Mouse (Mus musculus) CH12.LX (cell line): Measurements from ENCODE around the gene Gabre. TPM values are rescaled to one million over a fixed set of nuclear protein-coding genes. Genes with fewer than 3 reads are reported as not detected.

ENCODE experiments used
- DNase-seq: peaks from one replicate; pipeline ENCODE4 v3.0.0-alpha.2; 2013; ENCODE audit errors: extremely low read depth
- H3K27ac ChIP-seq: 2 replicates; pipeline ENCODE4 v1.5.1; 2012; ENCODE audit warnings: low read depth, mild to moderate bottlenecking, control low read depth, moderate library complexity; ENCODE audit not compliant: insufficient read depth
- H3K27me3 ChIP-seq: replicated peaks from 2 replicates; pipeline ENCODE3; 2012; ENCODE audit warnings: inconsistent platforms
- H3K36me3 ChIP-seq, 2 experiments: replicated peaks in 1 of 2; 2 replicates each; pipeline versions ENCODE3 to v1.6.1; 2012; ENCODE audit warnings: inconsistent platforms in 1 of 2, low read length in 1 of 2, mild to moderate bottlenecking in 1 of 2, mixed read lengths in 1 of 2, moderate library complexity in 1 of 2; ENCODE audit not compliant: control insufficient read depth in 1 of 2, insufficient read depth in 1 of 2
- H3K4me1 ChIP-seq, 2 experiments: 2 replicates each; pipeline ENCODE4 v1.6.1; 2012; ENCODE audit warnings: inconsistent platforms in 1 of 2, moderate library complexity in 1 of 2; ENCODE audit not compliant: insufficient read depth in 2 of 2, control insufficient read depth in 1 of 2
- H3K4me2 ChIP-seq: 2 replicates; pipeline ENCODE4 v1.6.1; 2012; ENCODE audit warnings: low read depth, mild to moderate bottlenecking, control low read depth; ENCODE audit not compliant: poor library complexity, insufficient read depth, severe bottlenecking
- H3K4me3 ChIP-seq, 3 experiments: fragments of 150-350 bp in 1 of 3; sonication (generic) in 1 of 3; replicated peaks in 1 of 3; 2 replicates each; pipeline versions ENCODE3 to v1.5.1; 2011 to 2012; ENCODE audit warnings: low read depth in 2 of 3, low read length in 2 of 3, mild to moderate bottlenecking in 2 of 3, moderate library complexity in 2 of 3, control low read depth in 1 of 3, improper control_type of control experiment in 1 of 3, inconsistent platforms in 1 of 3, mixed read lengths in 1 of 3; ENCODE audit not compliant: poor library complexity in 1 of 3
- H3K79me2 ChIP-seq: replicated peaks from 2 replicates; pipeline ENCODE4 v1.6.1; 2012; ENCODE audit warnings: mild to moderate bottlenecking, moderate library complexity; ENCODE audit not compliant: control insufficient read depth, poor library complexity, insufficient read depth, severe bottlenecking; ENCODE audit errors: extremely low read depth
- H3K9ac ChIP-seq: 2 replicates; pipeline ENCODE4 v1.6.1; 2012; ENCODE audit warnings: low read depth, mild to moderate bottlenecking, control low read depth, moderate library complexity; ENCODE audit not compliant: insufficient read depth
- H3K9me3 ChIP-seq: replicated peaks from 2 replicates; pipeline ENCODE3; 2012; ENCODE audit warnings: low read length, inconsistent platforms, mixed read lengths
- CHD2 ChIP-seq: IDR thresholded peaks from 2 replicates; pipeline ENCODE4 v1.6.1; 2011; ENCODE audit warnings: low read length, improper control_type of control experiment
- CTCF ChIP-seq, 2 experiments: IDR thresholded peaks in 1 of 2; conservative IDR thresholded peaks in 1 of 2; 2 replicates each; pipeline ENCODE4 v1.5.1; 2011 to 2012; ENCODE audit warnings: low read depth in 2 of 2, low read length in 2 of 2, improper control_type of control experiment in 1 of 2, inconsistent platforms in 1 of 2, mild to moderate bottlenecking in 1 of 2, moderate library complexity in 1 of 2
- E2F4 ChIP-seq: IDR thresholded peaks from 2 replicates; pipeline ENCODE4 v1.6.1; 2011; ENCODE audit warnings: low read depth, low read length, improper control_type of control experiment; ENCODE audit not compliant: insufficient replicate concordance
- ELF1 ChIP-seq: IDR thresholded peaks from 2 replicates; pipeline ENCODE4 v1.6.1; 2014; ENCODE audit warnings: low read depth, mild to moderate bottlenecking, inconsistent platforms, low read length, improper control_type of control experiment
- ETS1 ChIP-seq: conservative IDR thresholded peaks from 2 replicates; pipeline ENCODE4 v1.6.1; 2012; ENCODE audit warnings: low read depth, mild to moderate bottlenecking, inconsistent platforms, low read length, improper control_type of control experiment, moderate library complexity
- HCFC1 ChIP-seq: IDR thresholded peaks from 2 replicates; pipeline ENCODE4 v1.6.1; 2012; ENCODE audit warnings: low read depth, mild to moderate bottlenecking, inconsistent platforms, low read length, improper control_type of control experiment
- IRF4 ChIP-seq: IDR thresholded peaks from 2 replicates; pipeline ENCODE4 v1.6.1; 2014; ENCODE audit warnings: low read depth, mild to moderate bottlenecking, inconsistent platforms, low read length, improper control_type of control experiment
- KAT2A ChIP-seq: IDR thresholded peaks from 2 replicates; pipeline ENCODE4 v1.6.1; 2012; ENCODE audit warnings: low read length, improper control_type of control experiment, inconsistent platforms; ENCODE audit not compliant: insufficient replicate concordance
- MAX ChIP-seq: IDR thresholded peaks from 2 replicates; pipeline ENCODE4 v1.6.1; 2011; ENCODE audit warnings: low read length, improper control_type of control experiment
- MAZ ChIP-seq: IDR thresholded peaks from 2 replicates; pipeline ENCODE4 v1.6.1; 2012; ENCODE audit warnings: low read depth, mild to moderate bottlenecking, inconsistent platforms, low read length, improper control_type of control experiment, moderate library complexity
- MEF2A ChIP-seq: IDR thresholded peaks from 2 replicates; pipeline ENCODE4 v1.6.1; 2014; ENCODE audit warnings: low read depth, mild to moderate bottlenecking, inconsistent platforms, low read length, improper control_type of control experiment, borderline replicate concordance
- MXI1 ChIP-seq: IDR thresholded peaks from 2 replicates; pipeline ENCODE4 v1.6.1; 2011; ENCODE audit warnings: mild to moderate bottlenecking, low read depth, low read length, improper control_type of control experiment
- POLR2AphosphoS2 ChIP-seq: IDR thresholded peaks from 2 replicates; pipeline ENCODE4 v1.6.1; 2011; ENCODE audit warnings: low read depth, low read length, improper control_type of control experiment
- RAD21 ChIP-seq: IDR thresholded peaks from 2 replicates; pipeline ENCODE4 v1.6.1; 2011; ENCODE audit warnings: low read depth, mild to moderate bottlenecking, low read length, improper control_type of control experiment, moderate library complexity
- RCOR1 ChIP-seq: conservative IDR thresholded peaks from 2 replicates; pipeline ENCODE4 v1.6.1; 2012; ENCODE audit warnings: low read depth, mild to moderate bottlenecking, inconsistent platforms, low read length, improper control_type of control experiment
- SMC3 ChIP-seq: IDR thresholded peaks from 2 replicates; pipeline ENCODE4 v1.6.1; 2011; ENCODE audit warnings: low read depth, low read length, improper control_type of control experiment
- TCF12 ChIP-seq: IDR thresholded peaks from 2 replicates; pipeline ENCODE4 v1.6.1; 2014; ENCODE audit warnings: low read depth, mild to moderate bottlenecking, inconsistent platforms, low read length, improper control_type of control experiment
- UBTF ChIP-seq: IDR thresholded peaks from 2 replicates; pipeline ENCODE4 v1.6.1; 2012; ENCODE audit warnings: low read depth, mild to moderate bottlenecking, inconsistent platforms, low read length, improper control_type of control experiment, moderate library complexity
- USF2 ChIP-seq: conservative IDR thresholded peaks from 2 replicates; pipeline ENCODE4 v1.6.1; 2011; ENCODE audit warnings: low read depth, low read length, improper control_type of control experiment
- ZC3H11A ChIP-seq: IDR thresholded peaks from 2 replicates; pipeline ENCODE4 v1.6.1; 2012; ENCODE audit warnings: low read depth, mild to moderate bottlenecking, inconsistent platforms, low read length, improper control_type of control experiment
- ZNF384 ChIP-seq: IDR thresholded peaks from 2 replicates; pipeline ENCODE4 v1.6.1; 2012; ENCODE audit warnings: low read depth, low read length, improper control_type of control experiment, inconsistent platforms
- dilution Hi-C: fragments of 300-500 bp; cut with MboI; formaldehyde crosslinking; loops from 2 replicates; pipeline ENCODE4 v1.14.3; 2020; ENCODE audit warnings: low sequenced_read_pairs; ENCODE audit not compliant: extremely low pct_unique_long_range_greater_than_20kb, extremely low pct_ligation_motif_present
- in situ Hi-C: fragments of 300-500 bp; cut with MboI; formaldehyde crosslinking; loops from 3 replicates; pipeline ENCODE4 v1.14.3; 2019; ENCODE audit warnings: low sequenced_read_pairs, low pct_ligation_motif_present, low pct_unique_long_range_greater_than_20kb, mixed read lengths
- polyA plus RNA-seq: library from polyadenylated mRNA; unstranded; fragments of >175 nt; gene quantifications from 2 replicates; pipeline ENCODE4 v1.2.1, GENCODE M21; 2012; ENCODE audit warnings: low read depth; ENCODE audit not compliant: insufficient read length
- total RNA-seq, 2 experiments: library from RNA; depleted of rRNA; stranded (reverse); fragments of 300-350 nt in 1 of 2; fragments of >200 nt in 1 of 2; gene quantifications; 2 replicates each; pipeline ENCODE4 v1.2.3; 2012 to 2014

Gabre gene
- total RNA-seq (2012; rRNA removed), result not detected in 2 replicates
- total RNA-seq (2014; rRNA removed), result not detected in 2 replicates
- not detected in 2 replicates for polyA plus RNA-seq

DNA sequence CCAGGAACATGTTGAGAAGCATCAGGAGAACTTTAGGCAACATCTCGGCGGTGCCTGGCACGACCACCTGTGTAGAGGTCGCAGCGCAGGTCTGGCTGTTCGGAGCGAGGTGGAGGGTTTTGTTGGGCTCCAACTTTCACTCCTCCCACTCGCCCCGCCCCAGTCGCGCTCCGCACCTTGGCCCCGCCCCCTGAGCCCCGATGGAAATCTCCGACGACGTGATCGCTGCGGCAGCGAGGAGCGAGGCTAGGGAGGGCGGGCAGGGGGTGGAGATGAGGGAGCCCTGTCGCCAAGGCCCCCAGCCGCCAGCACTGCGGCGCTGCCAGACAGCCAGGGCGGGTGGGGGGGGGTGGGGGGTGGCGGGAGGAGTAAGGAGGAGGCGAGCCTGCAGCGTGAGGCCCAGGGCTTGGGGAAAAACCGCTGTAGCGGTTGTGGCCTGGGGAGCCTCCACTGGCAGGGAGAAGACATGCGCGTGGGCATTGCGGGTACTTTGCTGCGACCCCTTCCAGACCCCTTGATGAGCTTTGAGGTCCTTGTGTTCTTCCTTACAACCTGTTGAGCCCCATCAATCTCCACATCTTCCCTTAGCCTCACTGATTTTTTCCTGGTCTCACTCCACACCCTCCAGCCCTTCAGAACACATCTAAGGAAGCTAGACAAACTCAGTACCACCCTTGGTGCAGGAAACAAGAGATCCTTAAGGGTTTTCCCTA is at the start of gene Gabre:
Gabre (minus strand) TSS at position 145 of the 713 bp plus-strand sequence.
- no peaks in the 10 kb centered on the region for H3K36me3 ChIP-seq
- in situ Hi-C loops (no loop called here), dilution Hi-C loops (no loop called here)
- no peak within 1 kb of the TSS for H3K9ac ChIP-seq
- no peak within 1 kb of the TSS for H3K27ac ChIP-seq
- H3K79me2 ChIP-seq, result no peaks in the 10 kb centered on the region
- TF ChIP-seq HCFC1 (no peak), MAZ (no peak), IRF4 (no peak), ELF1 (no peak), E2F4 (no peak), KAT2A (no peak), CHD2 (no peak), MEF2A (no peak), MXI1 (no peak), USF2 (no peak), RAD21 (no peak)
- H3K4me2 ChIP-seq, result no peak within 1 kb of the TSS
- H3K4me1 ChIP-seq, result no peaks in the 10 kb centered on the region
- H3K4me3 ChIP-seq, result no peak within 1 kb of the TSS
- DNase-seq, result no peak
- H3K9me3 ChIP-seq, result no peaks in the 10 kb centered on the region
- H3K27me3 ChIP-seq, result no peaks in the 10 kb centered on the region

DNA sequence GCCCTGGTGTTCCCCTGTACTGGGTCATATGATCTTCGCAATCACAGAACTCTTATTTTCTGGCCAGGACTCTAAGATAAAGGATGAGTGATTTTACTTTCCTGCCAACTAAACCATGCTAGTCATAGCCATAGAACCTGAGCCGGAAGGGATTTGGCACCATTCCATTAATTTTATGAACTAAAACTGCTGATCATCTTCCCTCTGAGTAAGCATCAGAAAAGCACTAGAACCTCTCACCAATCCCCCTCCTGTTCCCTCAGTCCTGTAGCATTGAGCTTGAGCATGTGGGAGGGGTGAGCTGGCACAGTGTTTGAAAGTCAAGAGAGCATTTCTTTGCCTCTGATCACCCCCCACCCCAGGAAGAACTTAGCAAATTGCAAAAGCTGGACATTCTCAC is 23.2 kb upstream of the Gabre start:
- Histone ChIP-seq H3K9me3 (no peaks in the 10 kb centered on the region), H3K4me3 (no peak overlapping the region), H3K9ac (no peak overlapping the region), H3K36me3 (no peaks in the 10 kb centered on the region), H3K79me2 (no peaks in the 10 kb centered on the region), H3K4me2 (no peak overlapping the region), H3K4me1 (no peaks in the 10 kb centered on the region), H3K27me3 (no peaks in the 10 kb centered on the region), H3K27ac (no peak overlapping the region)
- in situ Hi-C loops (no loop called here), dilution Hi-C loops (no loop called here)
- no peak for TF ChIP-seq TCF12
- no peak for TF ChIP-seq UBTF
- no peak for TF ChIP-seq RCOR1
- TF ChIP-seq ZC3H11A, result no peak
- TF ChIP-seq MAX, result no peak
- no peak for TF ChIP-seq ZNF384
- TF ChIP-seq USF2, result no peak
- TF ChIP-seq SMC3, result no peak
- no peak for TF ChIP-seq POLR2AphosphoS2
- TF ChIP-seq CTCF (conservative IDR thresholded peaks at IDR 0.05 in 1 of 2, IDR thresholded peaks at IDR 0.05 in 1 of 2; ENCODE audit: low read depth in 2 of 2, low read length in 2 of 2), result no peak
- no peak for TF ChIP-seq ELF1
- no peak for TF ChIP-seq IRF4
- no peak for TF ChIP-seq ETS1
- no peak for TF ChIP-seq MAZ
- TF ChIP-seq HCFC1, result no peak
- TF ChIP-seq MEF2A, result no peak
- DNase-seq, result no peak
